Mouse (Mus musculus) frontal cortex, postnatal 14 days (tissue): ENCODE data around the gene Evi2.

Source experiments
- DNase-seq, 2 experiments: peaks; one replicate each; pipeline ENCODE4 v3.0.0; 2022; ENCODE audit warnings: low spot score in 2 of 2

Gene Evi2

DNA sequence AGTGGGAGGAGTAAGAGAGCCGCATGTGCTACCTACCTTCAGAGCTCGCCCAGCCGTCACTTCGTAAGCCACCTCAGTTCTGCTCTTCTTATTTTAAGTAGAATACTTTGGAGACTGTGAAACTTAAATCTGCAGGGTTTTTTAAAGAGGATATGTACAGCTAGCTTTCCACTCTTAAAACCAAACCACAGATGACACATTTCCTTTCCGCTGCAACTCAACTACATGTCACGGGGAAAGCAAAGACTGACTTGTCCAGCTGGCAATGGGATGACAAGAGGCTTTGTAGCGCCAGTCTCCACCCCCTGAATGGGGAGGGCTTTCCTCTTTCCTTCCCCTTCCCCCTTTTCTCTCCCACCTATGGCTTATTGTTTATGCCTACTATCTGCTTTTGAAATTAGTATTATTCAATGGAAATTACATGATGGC, at the start of gene Evi2, which contains the start of gene Evi2a:
Gene Evi2 (minus strand): TSS at position 257 of the 429 bp plus-strand sequence.
Gene Evi2a (minus strand): TSS at position 277 of the 429 bp plus-strand sequence.
- DNase-seq, result no peak

- peak; percentile 60 to 82 for DNase-seq
Measured at GRCm38 (mm10) chr11:79577741-79578140, 47.4 kb upstream of the Evi2 start.

- DNase-seq, result no peak
Measured at GRCm38 (mm10) chr11:79575383-79576073, 45.1 kb upstream of the Evi2 start.

GRCm38 (mm10) chr11:79573836-79574235, 43.4 kb upstream of the Evi2 start:
- DNase-seq, result no peak

- DNase-seq, result no peak
Measured at GRCm38 (mm10) chr11:79570319-79570718, 39.9 kb upstream of the Evi2 start.

- no peak for DNase-seq
Measured at GRCm38 (mm10) chr11:79568197-79568911, 38.0 kb upstream of the Evi2 start.

GRCm38 (mm10) chr11:79566947-79567346, 36.6 kb upstream of the Evi2 start:
- no peak for DNase-seq

DNA sequence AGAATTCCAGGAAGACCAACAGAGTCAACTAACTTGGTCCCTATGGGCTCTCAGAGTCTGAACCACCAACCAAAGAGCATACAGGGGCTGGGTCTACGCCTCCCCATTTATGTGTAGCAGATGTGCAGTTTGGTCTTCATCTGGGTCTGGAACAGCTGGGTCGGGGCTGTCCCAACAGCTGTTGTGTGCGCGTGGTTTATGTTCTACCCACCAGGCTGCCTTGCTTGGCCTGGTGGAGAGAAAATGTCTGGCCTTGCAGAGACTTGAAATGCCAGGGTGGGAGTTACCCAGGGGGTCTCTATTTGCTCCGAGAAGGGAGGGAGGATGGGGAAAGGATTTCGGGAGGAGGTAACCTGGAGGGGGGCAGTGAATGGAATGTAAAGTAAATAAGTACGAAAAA, 33.1 kb upstream of the Evi2 start:
- no peak for DNase-seq

GRCm38 (mm10) chr11:79560536-79560935, 30.1 kb upstream of the Evi2 start:
- DNase-seq, result no peak

GRCm38 (mm10) chr11:79552622-79553021, 22.2 kb upstream of the Evi2 start:
- DNase-seq, result no peak

DNA sequence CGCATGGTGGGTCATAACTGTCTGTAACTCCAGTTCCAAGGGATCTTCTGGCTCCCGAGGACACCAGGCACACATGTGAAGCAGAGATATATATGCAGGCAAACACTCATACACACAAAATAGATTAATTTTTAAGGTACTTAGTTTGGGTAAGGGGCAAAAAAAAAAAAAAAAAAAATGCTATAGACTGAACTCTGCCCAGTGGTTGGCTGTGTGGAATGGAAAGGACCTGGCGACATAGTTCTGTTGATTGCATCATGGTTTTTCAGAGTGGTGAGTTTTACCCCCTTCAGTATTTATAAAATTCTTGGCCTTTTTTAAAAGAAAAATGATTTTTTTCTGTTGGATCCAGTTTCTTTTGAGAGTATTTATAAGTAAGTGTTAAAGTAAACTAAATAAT, 5.9 kb upstream of the Evi2 start:
- DNase-seq, result no peak

- DNase-seq, result no peak
Measured at GRCm38 (mm10) chr11:79535554-79535953, 5.2 kb upstream of the Evi2 start.

GRCm38 (mm10) chr11:79533950-79534690, 3.7 kb upstream of the Evi2 start:
- DNase-seq, result no peak

GRCm38 (mm10) chr11:79533311-79533710, 2.9 kb upstream of the Evi2 start:
- DNase-seq, result no peak

DNA sequence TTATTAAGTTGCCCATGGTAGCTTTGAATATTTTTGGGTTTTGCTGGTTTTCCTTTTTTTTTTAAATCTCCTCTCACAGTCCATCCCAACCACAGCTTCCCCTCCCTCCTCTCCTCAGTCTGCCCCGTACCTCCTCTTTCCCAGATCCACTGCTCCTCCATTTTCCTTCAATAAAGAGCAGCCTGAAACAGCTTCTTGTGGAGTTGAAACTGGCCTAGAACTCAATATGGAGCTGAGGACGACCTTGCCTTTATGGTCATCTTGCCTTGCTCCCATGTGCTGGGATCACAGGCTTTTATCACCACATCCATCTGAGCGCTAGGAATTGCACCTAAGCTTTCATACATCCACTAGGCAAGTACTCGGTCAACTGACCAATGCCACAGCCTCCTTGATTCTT, 1.1 kb upstream of the Evi2 start:
- DNase-seq, result no peak

- DNase-seq, result no peak
Measured at GRCm38 (mm10) chr11:79530774-79531173, 385 bp upstream of the Evi2 start.

- DNase-seq, result no peak
Measured at GRCm38 (mm10) chr11:79529736-79530135, 653 bp downstream of the Evi2 start.

DNA sequence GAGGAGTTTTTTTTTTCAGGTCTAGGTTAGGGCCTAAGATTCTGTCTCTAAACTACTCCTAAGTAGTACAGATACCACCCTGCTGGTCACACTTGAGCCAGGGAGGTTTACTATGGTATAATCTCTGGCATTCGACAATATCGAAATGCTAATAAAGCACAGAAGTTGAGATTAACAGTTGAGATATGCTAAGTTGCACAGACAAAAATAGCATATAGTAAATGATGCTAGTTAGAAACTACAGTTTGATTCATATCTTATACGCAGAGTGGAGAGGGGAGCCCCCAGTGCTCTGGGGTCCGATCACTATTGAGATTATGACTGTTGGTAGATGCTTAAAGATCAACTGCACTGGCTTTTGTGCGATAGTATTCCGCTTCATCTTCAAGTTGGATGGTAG, 1.2 kb downstream of the Evi2 start:
- no peak for DNase-seq

- no peak for DNase-seq
Measured at GRCm38 (mm10) chr11:79528601-79529000, 1.8 kb downstream of the Evi2 start.

GRCm38 (mm10) chr11:79527739-79528384, 2.5 kb downstream of the Evi2 start:
- no peak for DNase-seq

DNA sequence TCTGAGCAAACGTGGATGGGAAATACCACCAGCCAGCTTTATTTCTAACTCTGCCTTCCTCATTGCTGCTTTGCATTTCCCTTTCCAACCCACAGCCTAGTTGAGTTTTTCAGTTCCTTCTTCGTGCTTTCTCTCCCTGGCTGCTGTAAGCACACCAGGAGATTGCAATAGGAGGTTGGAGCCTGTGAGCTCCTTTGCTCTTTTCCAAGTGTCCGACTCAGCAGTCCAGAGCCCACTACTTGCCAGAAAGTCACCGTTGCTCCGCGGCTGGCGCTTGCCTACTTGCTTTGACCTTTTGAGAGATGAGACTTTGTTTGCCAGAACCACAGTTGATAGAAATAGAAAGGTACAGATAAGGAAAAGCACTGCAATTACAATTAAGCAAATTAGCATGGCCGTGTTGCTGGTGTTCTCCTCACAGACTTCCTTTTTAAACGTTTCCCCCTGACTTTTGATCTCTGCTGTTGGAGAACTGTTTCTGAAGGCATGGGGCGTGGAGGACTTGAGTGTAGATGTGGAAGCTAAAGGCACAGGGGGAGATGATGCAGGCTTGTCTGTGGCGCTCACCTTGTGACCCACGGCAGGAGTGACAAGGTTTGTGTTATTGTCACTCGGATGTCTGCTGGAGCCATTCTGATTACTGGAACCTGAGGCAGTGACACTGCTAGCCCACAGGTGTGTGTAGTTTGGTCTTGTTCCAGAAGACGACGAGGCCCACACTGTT, 3.2 kb downstream of the Evi2 start:
- no peak for DNase-seq
